Mouse (Mus musculus): ENCODE results near the gene Il15ra. TPM values are rescaled to one million over a fixed set of nuclear protein-coding genes. Genes with fewer than 3 reads are reported as not detected.

The Il15ra gene
- polyA plus RNA-seq, 1 experiment from 2014 or later: 1.5 TPM

GRCm38 (mm10) chr2:11765694-11766093, 60.6 kb downstream of the Il15ra start:
- no peaks in the 10 kb centered on the region for H3K4me1 ChIP-seq (ENCODE audit: control insufficient read depth, insufficient read depth, low read length)
- H3K9ac ChIP-seq (ENCODE audit: low read depth, low read length): no peak overlapping the region
- no peak overlapping the region for H3K27ac ChIP-seq (ENCODE audit: low read depth, low read length)
- no peaks in the 10 kb centered on the region for H3K9me3 ChIP-seq (ENCODE audit: control insufficient read depth, low read length)
- ATAC-seq (ENCODE audit: low FRiP score, low TSS enrichment): no peak
- no peaks in the 10 kb centered on the region for H3K27me3 ChIP-seq (ENCODE audit: control insufficient read depth, insufficient read depth, low read length)
- 90% methylated on average over 4 of the region's 4 CpGs for WGBS
- H3K36me3 ChIP-seq (ENCODE audit: control insufficient read depth, insufficient read depth, low read length): peaks cover 77% of the 10 kb centered on the region
- no peak overlapping the region for H3K4me3 ChIP-seq (ENCODE audit: low read length)
- no peak overlapping the region for H3K4me2 ChIP-seq (replicated peaks; ENCODE audit: low read depth, low read length)

- Histone ChIP-seq H3K27ac (ENCODE audit: low read depth, low read length) (no peak overlapping the region), H3K4me3 (ENCODE audit: low read length) (no peak overlapping the region), H3K9ac (ENCODE audit: low read depth, low read length) (no peak overlapping the region), H3K27me3 (ENCODE audit: control insufficient read depth, insufficient read depth, low read length) (no peaks in the 10 kb centered on the region), H3K4me1 (ENCODE audit: control insufficient read depth, insufficient read depth, low read length) (no peaks in the 10 kb centered on the region), H3K9me3 (ENCODE audit: control insufficient read depth, low read length) (no peaks in the 10 kb centered on the region), H3K36me3 (ENCODE audit: control insufficient read depth, insufficient read depth, low read length) (peaks cover 68% of the 10 kb centered on the region), H3K4me2 (replicated peaks; ENCODE audit: low read depth, low read length) (no peak overlapping the region)
- 87% methylated on average over 5 of the region's 5 CpGs for WGBS
- no peak for ATAC-seq (ENCODE audit: low FRiP score, low TSS enrichment)
Observed at GRCm38 (mm10) chr2:11766485-11767160, 61.5 kb downstream of the Il15ra start.

GRCm38 (mm10) chr2:11767161-11767545, 62.1 kb downstream of the Il15ra start:
- Histone ChIP-seq H3K4me2 (replicated peaks; ENCODE audit: low read depth, low read length) (no peak overlapping the region), H3K9me3 (ENCODE audit: control insufficient read depth, low read length) (no peaks in the 10 kb centered on the region), H3K36me3 (ENCODE audit: control insufficient read depth, insufficient read depth, low read length) (peaks cover 62% of the 10 kb centered on the region), H3K4me1 (ENCODE audit: control insufficient read depth, insufficient read depth, low read length) (no peaks in the 10 kb centered on the region), H3K27me3 (ENCODE audit: control insufficient read depth, insufficient read depth, low read length) (no peaks in the 10 kb centered on the region), H3K9ac (ENCODE audit: low read depth, low read length) (no peak overlapping the region), H3K27ac (ENCODE audit: low read depth, low read length) (no peak overlapping the region), H3K4me3 (ENCODE audit: low read length) (no peak overlapping the region)
- no peak for ATAC-seq (ENCODE audit: low FRiP score, low TSS enrichment)
- WGBS: 93% methylated on average over 10 of the region's 10 CpGs

GRCm38 (mm10) chr2:11771701-11772100, 66.6 kb downstream of the Il15ra start:
- Histone ChIP-seq H3K27ac (ENCODE audit: low read depth, low read length) (no peak overlapping the region), H3K27me3 (ENCODE audit: control insufficient read depth, insufficient read depth, low read length) (no peaks in the 10 kb centered on the region), H3K9ac (ENCODE audit: low read depth, low read length) (no peak overlapping the region), H3K4me2 (replicated peaks; ENCODE audit: low read depth, low read length) (no peak overlapping the region), H3K36me3 (ENCODE audit: control insufficient read depth, insufficient read depth, low read length) (peaks cover 19% of the 10 kb centered on the region; the same call in 1 of the 2 replicates), H3K9me3 (ENCODE audit: control insufficient read depth, low read length) (no peaks in the 10 kb centered on the region), H3K4me1 (ENCODE audit: control insufficient read depth, insufficient read depth, low read length) (peaks cover 8% of the 10 kb centered on the region; the same call in 1 of the 2 replicates), H3K4me3 (ENCODE audit: low read length) (no peak overlapping the region)
- no peak for ATAC-seq (ENCODE audit: low FRiP score, low TSS enrichment)
- 81% methylated on average over 4 of the region's 4 CpGs for WGBS

DNA sequence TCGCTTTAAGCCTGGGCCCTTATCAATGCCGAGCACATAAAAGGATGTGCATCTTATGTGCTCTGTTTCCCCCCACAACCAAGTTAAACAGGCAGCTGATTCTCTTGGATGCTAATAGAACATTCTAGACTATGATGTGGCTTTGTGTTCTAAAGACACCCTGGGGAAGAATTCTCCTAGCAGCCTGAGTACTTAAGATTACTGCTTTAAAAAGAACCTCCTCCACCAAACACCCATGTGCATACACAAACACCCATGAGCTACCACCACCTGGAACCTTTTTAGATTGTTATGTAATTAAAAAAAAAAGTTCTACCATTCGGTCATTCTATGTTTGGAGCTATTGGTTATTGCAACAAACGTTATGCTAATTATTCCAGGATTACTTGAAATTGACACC, 67.3 kb downstream of the Il15ra start:
- Histone ChIP-seq H3K4me2 (replicated peaks; ENCODE audit: low read depth, low read length) (no peak overlapping the region), H3K27ac (ENCODE audit: low read depth, low read length) (no peak overlapping the region), H3K4me3 (ENCODE audit: low read length) (no peak overlapping the region), H3K36me3 (ENCODE audit: control insufficient read depth, insufficient read depth, low read length) (peaks cover 12% of the 10 kb centered on the region; the same call in 1 of the 2 replicates), H3K9me3 (ENCODE audit: control insufficient read depth, low read length) (no peaks in the 10 kb centered on the region), H3K27me3 (ENCODE audit: control insufficient read depth, insufficient read depth, low read length) (no peaks in the 10 kb centered on the region), H3K9ac (ENCODE audit: low read depth, low read length) (no peak overlapping the region), H3K4me1 (ENCODE audit: control insufficient read depth, insufficient read depth, low read length) (peaks cover 10% of the 10 kb centered on the region; the same call in 1 of the 2 replicates)
- WGBS: 88% methylated on average over 4 of the region's 4 CpGs
- ATAC-seq (ENCODE audit: low FRiP score, low TSS enrichment): no peak

- WGBS: 71% methylated on average over 10 of the region's 10 CpGs
- H3K4me3 ChIP-seq (ENCODE audit: low read length): no peak overlapping the region
- H3K9me3 ChIP-seq (ENCODE audit: control insufficient read depth, low read length): no peaks in the 10 kb centered on the region
- peaks cover 2% of the 10 kb centered on the region; the same call in 1 of the 2 replicates for H3K36me3 ChIP-seq (ENCODE audit: control insufficient read depth, insufficient read depth, low read length)
- H3K4me1 ChIP-seq (ENCODE audit: control insufficient read depth, insufficient read depth, low read length): peaks cover 15% of the 10 kb centered on the region
- no peak overlapping the region for H3K27ac ChIP-seq (ENCODE audit: low read depth, low read length)
- no peaks in the 10 kb centered on the region for H3K27me3 ChIP-seq (ENCODE audit: control insufficient read depth, insufficient read depth, low read length)
- no peak overlapping the region for H3K9ac ChIP-seq (ENCODE audit: low read depth, low read length)
- no peak for ATAC-seq (ENCODE audit: low FRiP score, low TSS enrichment)
- no peak overlapping the region for H3K4me2 ChIP-seq (replicated peaks; ENCODE audit: low read depth, low read length)
Observed at GRCm38 (mm10) chr2:11774426-11774825, 69.3 kb downstream of the Il15ra start.

DNA sequence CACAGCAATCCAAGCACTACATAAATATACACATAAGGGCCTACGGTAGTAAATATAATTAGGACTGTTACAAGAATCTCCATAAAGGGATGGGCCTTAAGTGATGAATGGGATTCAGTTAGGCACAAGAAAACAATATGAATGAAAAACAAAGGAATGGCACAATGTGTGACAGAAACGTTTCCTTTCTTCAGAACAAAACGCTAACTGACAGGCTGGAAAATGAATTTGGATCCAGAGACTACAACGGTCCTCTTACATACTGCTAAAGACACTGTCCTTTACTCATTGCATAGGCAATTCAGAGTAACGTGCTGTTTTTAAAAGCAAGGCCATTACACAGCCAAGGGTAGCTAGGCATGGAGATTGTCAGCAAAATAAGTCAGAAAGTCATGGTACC, 70.0 kb downstream of the Il15ra start:
- H3K27me3 ChIP-seq (ENCODE audit: control insufficient read depth, insufficient read depth, low read length): no peaks in the 10 kb centered on the region
- H3K4me2 ChIP-seq (replicated peaks; ENCODE audit: low read depth, low read length): no peak overlapping the region
- H3K4me1 ChIP-seq (ENCODE audit: control insufficient read depth, insufficient read depth, low read length): peaks cover 18% of the 10 kb centered on the region
- no peak overlapping the region for H3K9ac ChIP-seq (ENCODE audit: low read depth, low read length)
- H3K27ac ChIP-seq (ENCODE audit: low read depth, low read length): no peak overlapping the region
- peaks cover 2% of the 10 kb centered on the region; the same call in 1 of the 2 replicates for H3K36me3 ChIP-seq (ENCODE audit: control insufficient read depth, insufficient read depth, low read length)
- no peak for ATAC-seq (ENCODE audit: low FRiP score, low TSS enrichment)
- 85% methylated on average over 5 of the region's 5 CpGs for WGBS
- no peak overlapping the region for H3K4me3 ChIP-seq (ENCODE audit: low read length)
- H3K9me3 ChIP-seq (ENCODE audit: control insufficient read depth, low read length): no peaks in the 10 kb centered on the region

GRCm38 (mm10) chr2:11776415-11776814, 71.3 kb downstream of the Il15ra start:
- H3K27me3 ChIP-seq (ENCODE audit: control insufficient read depth, insufficient read depth, low read length): no peaks in the 10 kb centered on the region
- peak overlapping the region; percentile 67 for H3K4me3 ChIP-seq (ENCODE audit: low read length)
- peak overlapping the region; percentile 86; the same call in 1 of the 2 replicates for H3K9ac ChIP-seq (ENCODE audit: low read depth, low read length)
- H3K36me3 ChIP-seq (ENCODE audit: control insufficient read depth, insufficient read depth, low read length): peaks cover 12% of the 10 kb centered on the region
- no peaks in the 10 kb centered on the region for H3K9me3 ChIP-seq (ENCODE audit: control insufficient read depth, low read length)
- peaks cover 18% of the 10 kb centered on the region for H3K4me1 ChIP-seq (ENCODE audit: control insufficient read depth, insufficient read depth, low read length)
- ATAC-seq (ENCODE audit: low FRiP score, low TSS enrichment): no peak
- peak overlapping the region; percentile 76 for H3K4me2 ChIP-seq (replicated peaks; ENCODE audit: low read depth, low read length)
- WGBS: 51% methylated on average over 8 of the region's 8 CpGs
- H3K27ac ChIP-seq (ENCODE audit: low read depth, low read length): no peak overlapping the region
